Mouse (Mus musculus) cerebellum, adult 2 months (tissue): ENCODE results near the gene Usp7.

ENCODE experiments used
- CTCF ChIP-seq: fragments of 200-500 bp; IDR thresholded peaks from 2 replicates; pipeline ENCODE4 v1.5.1; 2011; ENCODE audit warnings: low read depth, mild to moderate bottlenecking, control low read depth, low read length, moderate library complexity, borderline replicate concordance; ENCODE audit not compliant: insufficient read depth
- POLR2A ChIP-seq: fragments of 200-500 bp; IDR thresholded peaks from 2 replicates; pipeline ENCODE4 v1.6.1; 2011; ENCODE audit warnings: low read length, control low read depth, borderline replicate concordance; ENCODE audit not compliant: insufficient read depth

DNA sequence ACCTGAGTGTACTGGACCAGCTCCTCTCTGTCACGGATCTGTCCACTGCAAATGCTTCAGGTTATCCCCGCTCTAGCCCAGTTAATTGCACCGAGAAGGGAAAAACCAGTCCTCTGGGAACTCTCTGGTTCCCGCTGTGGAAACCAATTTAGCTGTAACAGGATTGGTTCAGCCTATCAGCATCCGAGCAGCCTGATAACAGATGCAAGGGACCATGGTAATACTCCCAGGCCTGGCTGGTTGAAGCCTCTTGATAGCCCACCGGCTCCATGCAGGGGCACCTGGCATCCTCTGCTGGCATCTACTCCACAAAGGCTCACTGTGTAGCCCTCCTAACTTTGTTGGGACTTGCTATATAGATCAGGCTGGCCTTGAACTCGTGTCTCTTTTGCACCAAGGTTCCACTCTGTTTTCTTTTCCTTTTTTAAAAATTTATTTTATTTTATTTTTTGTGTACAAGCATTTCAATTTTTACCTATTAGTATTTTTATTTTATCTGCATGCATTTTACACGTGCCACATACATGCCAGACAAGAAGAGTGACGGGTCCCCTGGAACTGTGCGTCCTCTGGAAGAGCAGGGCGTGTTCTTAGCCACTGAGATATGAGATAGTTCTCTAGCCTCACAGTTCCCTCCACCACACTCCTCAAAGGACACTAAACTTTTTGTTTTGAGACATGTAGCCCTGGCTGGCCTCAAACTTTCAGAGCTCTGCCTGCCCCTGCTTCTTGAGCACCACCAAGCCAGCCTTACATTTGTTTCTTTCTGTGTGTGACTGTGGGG is 27.8 kb downstream of the Usp7 start:
- no peak for TF ChIP-seq POLR2A
- TF ChIP-seq CTCF = no peak
